Mouse (Mus musculus) lung, embryonic 16.5 days (tissue): Measurements from ENCODE around the gene Usp13. TPM values are rescaled to one million over a fixed set of nuclear protein-coding genes. Genes with fewer than 3 reads are reported as not detected.

Source experiments
- ATAC-seq: fragments of 200-750 bp; cut with Nextera tagmentation; 2 replicates; pipeline ENCODE4 v1.8.0; 2017; ENCODE audit warnings: low read depth, mild to moderate bottlenecking, moderate library complexity
- H3K27ac ChIP-seq: fragments of 300-500 bp; sonication (generic); 2 replicates; pipeline ENCODE4 v1.5.1; 2014; ENCODE audit warnings: mild to moderate bottlenecking, control low read depth, low read length
- H3K27me3 ChIP-seq: fragments of 300-500 bp; sonication (generic); 2 replicates; pipeline ENCODE4 v1.6.1; 2014; ENCODE audit warnings: low read depth, low read length, mixed read lengths; ENCODE audit not compliant: control insufficient read depth, insufficient read depth
- H3K36me3 ChIP-seq: fragments of 300-500 bp; sonication (generic); 2 replicates; pipeline ENCODE4 v1.6.1; 2014; ENCODE audit warnings: low read length; ENCODE audit not compliant: control insufficient read depth, insufficient read depth
- H3K4me1 ChIP-seq: fragments of 300-500 bp; sonication (generic); replicated peaks from 2 replicates; pipeline ENCODE4 v1.6.1; 2014; ENCODE audit warnings: low read length, mixed read lengths; ENCODE audit not compliant: control insufficient read depth, insufficient read depth
- H3K4me2 ChIP-seq: fragments of 300-500 bp; sonication (generic); 2 replicates; pipeline ENCODE4 v1.6.1; 2014; ENCODE audit warnings: low read depth, low read length, control low read depth
- H3K4me3 ChIP-seq: fragments of 300-500 bp; sonication (generic); 2 replicates; pipeline ENCODE4 v1.5.1; 2014; ENCODE audit warnings: mild to moderate bottlenecking, low read length, control low read depth
- H3K9ac ChIP-seq: fragments of 300-500 bp; sonication (generic); 2 replicates; pipeline ENCODE4 v1.6.1; 2014; ENCODE audit warnings: low read length, control low read depth
- H3K9me3 ChIP-seq: fragments of 300-500 bp; sonication (generic); 2 replicates; pipeline ENCODE4 v1.6.1; 2016; ENCODE audit warnings: low read length; ENCODE audit not compliant: control insufficient read depth
- WGBS: fragments of 180-500 bp; shearing (Covaris S2); extraction: QIAGEN DNeasy Blood & Tissue Kit; methylation state at CpG from one replicate; pipeline ENCODE4 v1.1.7; 2014; 5-methylcytosine and 5-hydroxymethylcytosine counted together
- polyA plus RNA-seq: library from polyadenylated mRNA; unstranded; fragments of >200 nt; fragmentation: Nextera tagmentation; extraction: Ambion mirVana; gene quantifications from 2 replicates; pipeline ENCODE4 v1.2.1, GENCODE M21; 2015

Usp13 gene
- polyA plus RNA-seq, 1 experiment from 2014 or later, result 7.0 TPM

DNA sequence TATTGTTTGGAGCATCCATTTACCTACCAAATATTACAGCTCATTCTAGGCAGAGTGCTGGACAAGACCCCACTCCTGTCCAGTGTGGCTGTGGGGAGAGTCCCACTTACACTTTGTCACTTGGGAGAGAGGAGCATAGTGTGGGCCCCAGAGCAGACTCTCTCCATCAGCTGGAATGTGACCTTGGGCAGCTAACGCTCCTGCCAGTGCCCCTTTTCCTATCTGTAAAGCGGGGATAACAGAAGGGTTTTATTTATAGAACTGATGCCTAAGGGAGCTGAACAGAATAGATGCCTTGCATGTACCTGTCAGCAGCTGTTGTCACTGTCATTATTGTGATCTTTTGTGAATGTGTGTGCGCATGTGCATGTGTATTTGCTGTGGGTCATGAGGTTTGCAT, 91.1 kb downstream of the Usp13 start:
- H3K27ac ChIP-seq, result no peak overlapping the region
- H3K27me3 ChIP-seq, result no peaks in the 10 kb centered on the region
- no peaks in the 10 kb centered on the region for H3K9me3 ChIP-seq
- 70% methylated on average over 3 of the region's 3 CpGs for WGBS
- no peak overlapping the region for H3K4me3 ChIP-seq
- no peak for ATAC-seq
- H3K4me1 ChIP-seq, result no peaks in the 10 kb centered on the region
- no peak overlapping the region for H3K9ac ChIP-seq
- H3K4me2 ChIP-seq, result no peak overlapping the region
- no peaks in the 10 kb centered on the region for H3K36me3 ChIP-seq

DNA sequence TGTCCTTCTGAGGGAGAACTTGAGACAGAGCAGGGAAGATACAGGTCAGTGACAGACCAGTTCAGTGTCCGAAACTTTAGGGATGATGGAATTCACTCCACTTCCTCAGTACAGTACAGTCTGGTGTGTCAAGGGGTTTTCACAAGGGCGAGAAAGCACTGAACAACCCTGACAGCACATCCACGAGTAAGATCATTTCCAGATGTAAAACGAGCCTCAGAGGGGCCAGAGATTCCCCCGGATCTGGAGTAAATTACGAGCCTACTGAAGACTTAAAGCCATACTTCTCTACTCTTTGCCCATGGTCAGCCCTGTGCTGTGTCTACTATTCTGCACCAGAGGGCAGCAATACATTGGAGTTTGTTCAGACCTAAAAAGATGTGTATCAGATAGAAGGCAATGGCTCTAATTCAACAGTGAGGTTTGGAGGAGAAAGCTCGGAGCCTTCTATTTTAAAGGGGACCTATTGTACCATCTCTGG, 92.8 kb downstream of the Usp13 start:
- Histone ChIP-seq H3K4me3 (no peak overlapping the region), H3K4me1 (no peaks in the 10 kb centered on the region), H3K4me2 (no peak overlapping the region), H3K9me3 (no peaks in the 10 kb centered on the region), H3K9ac (no peak overlapping the region), H3K27me3 (no peaks in the 10 kb centered on the region), H3K27ac (no peak overlapping the region), H3K36me3 (peaks cover 7% of the 10 kb centered on the region; the same call in 1 of the 2 replicates)
- ATAC-seq, result no peak
- WGBS, result 60% methylated on average over 7 of the region's 7 CpGs

GRCm38 (mm10) chr3:32924168-32924567, 106.8 kb downstream of the Usp13 start:
- no peaks in the 10 kb centered on the region for H3K27me3 ChIP-seq
- H3K36me3 ChIP-seq, result peaks cover 9% of the 10 kb centered on the region
- no peak overlapping the region for H3K9ac ChIP-seq
- 0 out of 2 replicates have a peak, but pooled peaks cover 2% of the 10 kb centered on the region for H3K9me3 ChIP-seq
- no peaks in the 10 kb centered on the region for H3K4me1 ChIP-seq
- H3K4me3 ChIP-seq, result no peak overlapping the region
- no peak overlapping the region for H3K4me2 ChIP-seq
- ATAC-seq, result no peak
- 84% methylated on average over 6 of the region's 6 CpGs for WGBS
- no peak overlapping the region for H3K27ac ChIP-seq

- Histone ChIP-seq H3K4me1 (no peaks in the 10 kb centered on the region), H3K36me3 (no peaks in the 10 kb centered on the region), H3K9ac (no peak overlapping the region), H3K27me3 (no peaks in the 10 kb centered on the region), H3K27ac (no peak overlapping the region), H3K4me3 (no peak overlapping the region), H3K4me2 (no peak overlapping the region), H3K9me3 (no peaks in the 10 kb centered on the region)
- ATAC-seq, result no peak
- WGBS, result 49% methylated on average over 8 of the region's 8 CpGs
These were observed 122.6 kb downstream of the Usp13 start for GRCm38 (mm10) chr3:32939802-32940501.

- ATAC-seq, result no peak
- H3K9ac ChIP-seq, result no peak overlapping the region
- H3K4me3 ChIP-seq, result no peak overlapping the region
- no peaks in the 10 kb centered on the region for H3K27me3 ChIP-seq
- no peak overlapping the region for H3K4me2 ChIP-seq
- H3K9me3 ChIP-seq, result no peaks in the 10 kb centered on the region
- WGBS, result 85% methylated on average over 5 of the region's 5 CpGs
- H3K27ac ChIP-seq, result no peak overlapping the region
- H3K36me3 ChIP-seq, result no peaks in the 10 kb centered on the region
- no peaks in the 10 kb centered on the region for H3K4me1 ChIP-seq
These were observed 130.1 kb downstream of the Usp13 start for GRCm38 (mm10) chr3:32947486-32947885.

GRCm38 (mm10) chr3:32951382-32951781, 134.0 kb downstream of the Usp13 start:
- ATAC-seq, result no peak
- Histone ChIP-seq H3K36me3 (no peaks in the 10 kb centered on the region), H3K9ac (no peak overlapping the region), H3K27ac (no peak overlapping the region), H3K9me3 (no peaks in the 10 kb centered on the region), H3K4me2 (no peak overlapping the region), H3K4me3 (no peak overlapping the region), H3K27me3 (no peaks in the 10 kb centered on the region), H3K4me1 (no peaks in the 10 kb centered on the region)
- 7% methylated on average over 1 of the region's 1 CpGs for WGBS

- Histone ChIP-seq H3K4me3 (no peak overlapping the region), H3K27me3 (no peaks in the 10 kb centered on the region), H3K27ac (no peak overlapping the region), H3K9me3 (no peaks in the 10 kb centered on the region), H3K9ac (no peak overlapping the region), H3K36me3 (no peaks in the 10 kb centered on the region), H3K4me1 (no peaks in the 10 kb centered on the region), H3K4me2 (no peak overlapping the region)
- ATAC-seq, result no peak
- 86% methylated on average over 3 of the region's 3 CpGs for WGBS
These were observed 144.1 kb downstream of the Usp13 start for GRCm38 (mm10) chr3:32961494-32961893.

GRCm38 (mm10) chr3:32965528-32965927, 148.2 kb downstream of the Usp13 start:
- H3K27ac ChIP-seq, result no peak overlapping the region
- no peaks in the 10 kb centered on the region for H3K4me1 ChIP-seq
- ATAC-seq, result no peak
- H3K9me3 ChIP-seq, result no peaks in the 10 kb centered on the region
- WGBS, result 2% methylated on average over 2 of the region's 2 CpGs
- H3K9ac ChIP-seq, result no peak overlapping the region
- no peak overlapping the region for H3K4me2 ChIP-seq
- H3K36me3 ChIP-seq, result no peaks in the 10 kb centered on the region
- no peak overlapping the region for H3K4me3 ChIP-seq
- H3K27me3 ChIP-seq, result no peaks in the 10 kb centered on the region

GRCm38 (mm10) chr3:32968671-32969425, 151.5 kb downstream of the Usp13 start:
- no peak overlapping the region for H3K27ac ChIP-seq
- no peaks in the 10 kb centered on the region for H3K4me1 ChIP-seq
- no peak overlapping the region for H3K4me2 ChIP-seq
- no peak overlapping the region for H3K9ac ChIP-seq
- no peaks in the 10 kb centered on the region for H3K36me3 ChIP-seq
- no peak for ATAC-seq
- 76% methylated on average over 1 of the region's 1 CpGs for WGBS
- H3K27me3 ChIP-seq, result no peaks in the 10 kb centered on the region
- no peaks in the 10 kb centered on the region for H3K9me3 ChIP-seq
- no peak overlapping the region for H3K4me3 ChIP-seq
